8 mouse cellular contexts compared by ENCODE assay signal in genomic region chr12:111413300-111413699, GRCm38 (mm10). TPM values are rescaled to one million over a fixed set of nuclear protein-coding genes. Genes with fewer than 3 reads are reported as not detected.
DNase-seq lines count a peak whose midpoint lies in the region; ATAC-seq lines count a peak whose summit lies in the region.

No protein-coding gene starts in this region.

- no peaks in the 10 kb centered on the region for H3K9me3 ChIP-seq in intestine, embryonic 15.5 days
- H3K9me3 ChIP-seq in midbrain, embryonic 11.5 days (ENCODE audit: control insufficient read depth, low read length): no peaks in the 10 kb centered on the region

- H3K9ac ChIP-seq in intestine, embryonic 15.5 days: peak overlapping the region; percentile 26; the same call in 1 of the 2 replicates
- peak overlapping the region; percentile 47 for H3K9ac ChIP-seq in midbrain, embryonic 11.5 days (ENCODE audit: low read length)

- H3K4me1 ChIP-seq in intestine, embryonic 15.5 days (replicated peaks): peaks cover 31% of the 10 kb centered on the region
- H3K4me1 ChIP-seq in midbrain, embryonic 11.5 days (ENCODE audit: control insufficient read depth, insufficient read depth, low read length): peaks cover 12% of the 10 kb centered on the region

- WGBS in intestine, embryonic 15.5 days: 2% methylated on average over 21 of the region's 21 CpGs
- WGBS in midbrain, embryonic 11.5 days: 1% methylated on average over 21 of the region's 21 CpGs

- peaks cover 13% of the 10 kb centered on the region; the same call in 1 of the 2 replicates for H3K27me3 ChIP-seq in intestine, embryonic 15.5 days (replicated peaks)
- no peaks in the 10 kb centered on the region; the same call in 1 of the 2 replicates for H3K27me3 ChIP-seq in midbrain, embryonic 11.5 days (ENCODE audit: control insufficient read depth, insufficient read depth, low read length)

- peak; percentile 87 for ATAC-seq in intestine, embryonic 15.5 days
- peak; percentile 85 for ATAC-seq in midbrain, embryonic 11.5 days (ENCODE audit: low FRiP score)

- intact Hi-C loops in gastrocnemius, postnatal 36 days (cut with DNase I): loop anchor here (5.0 kb wide), 2 partner anchors 76 to 141 kb away; partner anchors contain the start of gene Amn
- intact Hi-C loops in left cerebral cortex, postnatal 36 days (cut with DNase I): no loop called here

- H3K27ac ChIP-seq in intestine, embryonic 15.5 days: peak overlapping the region; percentile 45; the same call in 1 of the 2 replicates
- H3K27ac ChIP-seq in midbrain, embryonic 11.5 days (ENCODE audit: low read depth, low read length): no peak overlapping the region

- peak overlapping the region; percentile 34 for H3K4me3 ChIP-seq in intestine, embryonic 15.5 days (replicated peaks)
- peak overlapping the region; percentile 23; the same call in 1 of the 2 replicates for H3K4me3 ChIP-seq in midbrain, embryonic 11.5 days (ENCODE audit: low read depth, low read length)

- peak overlapping the region; percentile 68 for H3K4me2 ChIP-seq in intestine, embryonic 15.5 days (replicated peaks)
- H3K4me2 ChIP-seq in midbrain, embryonic 11.5 days: peak overlapping the region; percentile 46

- DNase-seq in adrenal gland, adult 2 months: peak; percentile 92
- DNase-seq in embryo, embryonic 11 days: peak; percentile 92
- DNase-seq in gastrocnemius, postnatal 36 days: peak; percentile 89
- DNase-seq in left cerebral cortex, postnatal 36 days (ENCODE audit: low spot score in 2 of 2): peak; percentile 85
- DNase-seq in midbrain, embryonic 11.5 days (ENCODE audit: low spot score, missing footprints): peak; percentile 99
- DNase-seq in right cerebral cortex, postnatal 4 days: peak; percentile 92
- peak; percentile 82 for DNase-seq in yolk sac, embryonic 10.5 days (ENCODE audit: low spot score)

- no peaks in the 10 kb centered on the region for H3K36me3 ChIP-seq in intestine, embryonic 15.5 days
- H3K36me3 ChIP-seq in midbrain, embryonic 11.5 days (ENCODE audit: control insufficient read depth, insufficient read depth, low read length): no peaks in the 10 kb centered on the region

RNA-seq across cellular contexts. Expression of gene Exoc3l4, which starts 3.5 kb away (rescaled TPM):
- total RNA-seq in adrenal gland, adult 2 months (2021): 1 to 10 TPM; 4.7 to 7.7 TPM
- polyA plus RNA-seq in adrenal gland, adult 2 months (2012; rRNA removed): 12.7 and 13.9 TPM in 2 replicates
- total RNA-seq in gastrocnemius, postnatal 36 days (2021): 1 to 10 TPM; 1.8 to 4.6 TPM
- polyA plus RNA-seq in intestine, embryonic 15.5 days (2015; fragmentation: Nextera tagmentation; extraction: Ambion mirVana): 11.1 and 11.5 TPM in 2 replicates
- 1 to 10 TPM; 1.1 to 1.4 TPM for total RNA-seq in left cerebral cortex, postnatal 36 days (2021)
- 2.3 and 2.9 TPM in 2 replicates for polyA plus RNA-seq in midbrain, embryonic 11.5 days (2014; fragmentation: Nextera tagmentation; extraction: Ambion mirVana)

RNA-seq across cellular contexts. Expression of gene Lbhd2, which starts 6.7 kb away (rescaled TPM):
- total RNA-seq in adrenal gland, adult 2 months (2021): under 1 TPM; 0.46 to 0.48 TPM
- 0.17 and 0.30 TPM in 2 replicates for polyA plus RNA-seq in adrenal gland, adult 2 months (2012; rRNA removed)
- total RNA-seq in gastrocnemius, postnatal 36 days (2021): not detected
- 1.6 and 2.0 TPM in 2 replicates for polyA plus RNA-seq in intestine, embryonic 15.5 days (2015; fragmentation: Nextera tagmentation; extraction: Ambion mirVana)
- 1 to 10 TPM; 1.2 to 1.9 TPM for total RNA-seq in left cerebral cortex, postnatal 36 days (2021)
- not detected in 2 replicates for polyA plus RNA-seq in midbrain, embryonic 11.5 days (2014; fragmentation: Nextera tagmentation; extraction: Ambion mirVana)

RNA-seq across cellular contexts. Expression of gene Tnfaip2, which starts 29.0 kb away (rescaled TPM):
- 10 to 100 TPM; 12.2 to 19.5 TPM for total RNA-seq in adrenal gland, adult 2 months (2021)
- 15.8 and 22.7 TPM in 2 replicates for polyA plus RNA-seq in adrenal gland, adult 2 months (2012; rRNA removed)
- 10 to 100 TPM; 22.0 to 22.6 TPM for total RNA-seq in gastrocnemius, postnatal 36 days (2021)
- 4.9 and 5.7 TPM in 2 replicates for polyA plus RNA-seq in intestine, embryonic 15.5 days (2015; fragmentation: Nextera tagmentation; extraction: Ambion mirVana)
- total RNA-seq in left cerebral cortex, postnatal 36 days (2021): 1 to 10 TPM in 1 of 2 experiments, under 1 TPM in 1; 0.77 to 1.2 TPM
- 1.1 and 2.3 TPM in 2 replicates for polyA plus RNA-seq in midbrain, embryonic 11.5 days (2014; fragmentation: Nextera tagmentation; extraction: Ambion mirVana)

RNA-seq across cellular contexts. Expression of gene Cdc42bpb, which starts 35.8 kb away (rescaled TPM):
- 100 to 1,000 TPM; 119 to 120 TPM for total RNA-seq in adrenal gland, adult 2 months (2021)
- polyA plus RNA-seq in adrenal gland, adult 2 months (2012; rRNA removed): 339 and 354 TPM in 2 replicates
- total RNA-seq in gastrocnemius, postnatal 36 days (2021): 10 to 100 TPM; 18.6 to 18.7 TPM
- polyA plus RNA-seq in intestine, embryonic 15.5 days (2015; fragmentation: Nextera tagmentation; extraction: Ambion mirVana): 31.8 and 33.9 TPM in 2 replicates
- 100 to 1,000 TPM; 146 to 152 TPM for total RNA-seq in left cerebral cortex, postnatal 36 days (2021)
- polyA plus RNA-seq in midbrain, embryonic 11.5 days (2014; fragmentation: Nextera tagmentation; extraction: Ambion mirVana): 28.1 and 28.2 TPM in 2 replicates

Comparison
In these comparisons a context has a peak if more than half of its experiments do, and no peak if none do; other contexts are left out.
1. RNA of gene Tnfaip2, which starts 29.0 kb away (total RNA-seq): 22.0 to 22.6 TPM in gastrocnemius, postnatal 36 days and 12.2 to 19.5 TPM in adrenal gland, adult 2 months; 0.77 to 1.2 TPM in left cerebral cortex, postnatal 36 days; every median in the first group is over 4 times any median in the second.
2. Peak in every context shown above with its lines, with median percentiles within 50 percentile points of each other: DNase-seq.